9 mouse cellular contexts compared by ENCODE assay signal in the genomic region with DNA sequence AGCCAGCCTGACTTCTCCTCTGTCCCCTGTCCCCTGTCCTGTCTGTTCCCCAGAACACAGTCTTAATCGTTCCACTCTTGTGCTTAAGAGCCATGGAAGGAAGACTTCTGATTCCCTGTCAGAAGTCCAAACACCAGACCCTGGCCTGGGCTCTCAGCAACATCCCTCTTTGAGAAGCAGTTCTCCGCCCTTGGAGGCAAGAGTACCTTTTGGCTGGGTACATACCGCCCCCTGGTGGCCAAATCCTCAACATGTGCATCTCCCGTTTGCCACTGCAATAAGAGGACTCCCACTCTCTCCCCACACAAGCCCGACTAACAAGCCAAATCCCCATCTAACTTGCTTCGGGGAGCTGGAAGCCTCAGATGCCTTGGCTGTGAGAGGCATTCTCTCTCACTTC. TPM values are rescaled to one million over a fixed set of nuclear protein-coding genes. Genes with fewer than 3 reads are reported as not detected.
A peak's percentile ranks its signal among the peaks of the same experiment; 100 is the strongest.
DNase-seq lines count a peak whose midpoint lies in the region; ATAC-seq and TF ChIP-seq lines count a peak whose summit lies in the region.
"Had no signal": no experiment of that assay in that cellular context is flagged by ENCODE, and none has a peak within 500 bp of the region (broad histone marks: within the 10 kb centered on the region; RNA-seq: fewer than 3 reads in every experiment).

No protein-coding gene starts in this region.

- no peaks in the 10 kb centered on the region for H3K36me3 ChIP-seq in C2C12 (ENCODE audit: control insufficient read depth, insufficient read depth)
- no peaks in the 10 kb centered on the region for H3K36me3 ChIP-seq in embryonic facial prominence, embryonic 11.5 days (replicated peaks; ENCODE audit: control insufficient read depth, insufficient read depth, low read depth, low read length)
- H3K36me3 ChIP-seq in lung, embryonic 14.5 days (ENCODE audit: insufficient read depth): no peaks in the 10 kb centered on the region

- H3K9ac ChIP-seq in embryonic facial prominence, embryonic 11.5 days (replicated peaks; ENCODE audit: low read length): peak overlapping the region; percentile 28; the same call in 1 of the 2 replicates
- H3K9ac ChIP-seq in lung, embryonic 14.5 days: no peak overlapping the region

- DNase-seq in adrenal gland, postnatal 14 days: peak; percentile 89
- peak; percentile 93 for DNase-seq in embryonic facial prominence, embryonic 11.5 days (ENCODE audit: low spot score)
- peak; percentile 57 for DNase-seq in heart, adult 8-10 months (ENCODE audit: low spot score)
- peak; percentile 29 for DNase-seq in large intestine, adult 2 months (ENCODE audit: low read depth, low spot score)
- DNase-seq in lung, embryonic 14.5 days: peak; percentile 94
- peak; percentile 81 for DNase-seq in ovary, postnatal 36 days (ENCODE audit: low spot score)
- peak; percentile 76 for DNase-seq in thymus, postnatal 14 days

- no peak; the same call in 1 of the 2 replicates for ATAC-seq in embryonic facial prominence, embryonic 11.5 days (replicated peaks; ENCODE audit: insufficient number of reproducible peaks, low FRiP score, low TSS enrichment, low read depth)
- peak; percentile 69 for ATAC-seq in lung, embryonic 14.5 days (ENCODE audit: insufficient read depth)

- peak; percentile 65 for TF ChIP-seq CTCF in C2C12 (IDR thresholded peaks at IDR 0.05; ENCODE audit: control insufficient read depth, insufficient read depth, insufficient read length)
- TF ChIP-seq CTCF in lung, embryonic 14.5 days (IDR thresholded peaks at IDR 0.05; ENCODE audit: low read depth): peak; percentile 94

- H3K4me3 ChIP-seq in C2C12 (ENCODE audit: insufficient read depth, poor library complexity, severe bottlenecking): no peak overlapping the region
- no peak overlapping the region for H3K4me3 ChIP-seq in embryonic facial prominence, embryonic 11.5 days (ENCODE audit: low read depth, low read length)
- H3K4me3 ChIP-seq in lung, embryonic 14.5 days (ENCODE audit: low read depth, low read length): no peak overlapping the region
- H3K4me3 ChIP-seq: erythroblast, embryonic 14.5 days had no signal

- no peaks in the 10 kb centered on the region for H3K79me3 ChIP-seq in C2C12 (ENCODE audit: low read depth)

- H3K4me2 ChIP-seq in embryonic facial prominence, embryonic 11.5 days (ENCODE audit: low read depth, low read length): no peak overlapping the region
- H3K4me2 ChIP-seq in lung, embryonic 14.5 days: no peak overlapping the region

- no peaks in the 10 kb centered on the region for H3K9me3 ChIP-seq in embryonic facial prominence, embryonic 11.5 days (replicated peaks; ENCODE audit: control insufficient read depth, low read length)
- no peaks in the 10 kb centered on the region for H3K9me3 ChIP-seq in lung, embryonic 14.5 days (ENCODE audit: low read depth, low read length)

- no peak overlapping the region for H3K27ac ChIP-seq in embryonic facial prominence, embryonic 11.5 days (replicated peaks; ENCODE audit: low read depth, low read length)
- no peak overlapping the region for H3K27ac ChIP-seq in lung, embryonic 14.5 days (ENCODE audit: low read depth)

- peaks cover 79% of the 10 kb centered on the region for H3K27me3 ChIP-seq in C2C12 (ENCODE audit: control insufficient read depth, insufficient read depth, insufficient read length)
- no peaks in the 10 kb centered on the region for H3K27me3 ChIP-seq in embryonic facial prominence, embryonic 11.5 days (ENCODE audit: control insufficient read depth, insufficient read depth, low read length)
- no peaks in the 10 kb centered on the region for H3K27me3 ChIP-seq in lung, embryonic 14.5 days (ENCODE audit: insufficient read depth, low read length)

- no peaks in the 10 kb centered on the region for H3K4me1 ChIP-seq in embryonic facial prominence, embryonic 11.5 days (ENCODE audit: control insufficient read depth, insufficient read depth, low read length)
- no peaks in the 10 kb centered on the region for H3K4me1 ChIP-seq in lung, embryonic 14.5 days (ENCODE audit: insufficient read depth)

- H3ac ChIP-seq in C2C12 (ENCODE audit: control insufficient read depth, insufficient read length, low read depth): no peak overlapping the region

- WGBS in embryonic facial prominence, embryonic 11.5 days: 8% methylated on average over 6 of the region's 6 CpGs
- 8% methylated on average over 6 of the region's 6 CpGs for WGBS in large intestine, adult 2 months
- WGBS in lung, embryonic 14.5 days: 2% methylated on average over 6 of the region's 6 CpGs

- no peaks in the 10 kb centered on the region for H3K79me2 ChIP-seq in C2C12 (ENCODE audit: control insufficient read depth, insufficient read depth)

TF ChIP-seq in C2C12, 6 proteins besides CTCF, POLR2A, EP300 and RAD21:
- TF ChIP-seq FOSL1 (IDR thresholded peaks at IDR 0.05; ENCODE audit: insufficient read depth, low read length, poor library complexity, severe bottlenecking): no peak
- TF ChIP-seq CEBPB (IDR thresholded peaks at IDR 0.05; ENCODE audit: low read depth): no peak
- TF ChIP-seq MYOD1 (IDR thresholded peaks at IDR 0.05; ENCODE audit: control insufficient read depth, insufficient read length, low read depth): no peak
- no peak for TF ChIP-seq MAX (IDR thresholded peaks at IDR 0.05)
- no peak for TF ChIP-seq MYOG (IDR thresholded peaks at IDR 0.05; ENCODE audit: control insufficient read depth, extremely low read depth, insufficient read length)
- no peak for TF ChIP-seq USF1 (IDR thresholded peaks at IDR 0.05; ENCODE audit: low read depth)

RNA-seq across cellular contexts. Expression of gene Tmem125, which starts 32.3 kb away (rescaled TPM):
- polyA plus RNA-seq in C2C12 (2012; fragmentation: generic; extraction: Trizol): not detected
- total RNA-seq in adrenal gland, postnatal 14 days (2021): 0.45 and 1.4 TPM in 2 replicates
- 0.90 and 1.4 TPM in 2 replicates for polyA plus RNA-seq in embryonic facial prominence, embryonic 11.5 days (2014; fragmentation: Nextera tagmentation; extraction: Ambion mirVana)
- under 1 TPM in 2 of 4 experiments, not detected in 2; 0.12 to 0.23 TPM for total RNA-seq in heart, adult 8-10 months (2022)
- 47.8 and 53.0 TPM in 2 replicates for polyA plus RNA-seq in large intestine, adult 2 months (2012; rRNA removed)
- 3.3 and 3.6 TPM in 2 replicates for polyA plus RNA-seq in lung, embryonic 14.5 days (2014; fragmentation: Nextera tagmentation; extraction: Ambion mirVana)
- polyA plus RNA-seq: erythroblast, embryonic 14.5 days had no signal

RNA-seq across cellular contexts. Expression of gene Cfap57, which starts 44.5 kb away (rescaled TPM):
- not detected for polyA plus RNA-seq in C2C12 (2012; fragmentation: generic; extraction: Trizol)
- not detected in 2 replicates for total RNA-seq in adrenal gland, postnatal 14 days (2021)
- 0.42 and 0.79 TPM in 2 replicates for polyA plus RNA-seq in embryonic facial prominence, embryonic 11.5 days (2014; fragmentation: Nextera tagmentation; extraction: Ambion mirVana)
- total RNA-seq in heart, adult 8-10 months (2022): under 1 TPM in 1 of 4 experiments, not detected in 3; 0.06 TPM
- polyA plus RNA-seq in large intestine, adult 2 months (2012; rRNA removed): 0.03 and 0.26 TPM in 2 replicates
- polyA plus RNA-seq in lung, embryonic 14.5 days (2014; fragmentation: Nextera tagmentation; extraction: Ambion mirVana): 0.12 and 0.22 TPM in 2 replicates

RNA-seq across cellular contexts. Expression of gene Ebna1bp2, which starts 44.5 kb away (rescaled TPM):
- 106 TPM for polyA plus RNA-seq in C2C12 (2012; fragmentation: generic; extraction: Trizol)
- 67.7 and 86.3 TPM in 2 replicates for total RNA-seq in adrenal gland, postnatal 14 days (2021)
- 180 and 191 TPM in 2 replicates for polyA plus RNA-seq in embryonic facial prominence, embryonic 11.5 days (2014; fragmentation: Nextera tagmentation; extraction: Ambion mirVana)
- total RNA-seq in heart, adult 8-10 months (2022): 10 to 100 TPM; 26.6 to 42.0 (median 37.1) TPM
- polyA plus RNA-seq in large intestine, adult 2 months (2012; rRNA removed): 22.8 and 24.3 TPM in 2 replicates
- polyA plus RNA-seq in lung, embryonic 14.5 days (2014; fragmentation: Nextera tagmentation; extraction: Ambion mirVana): 161 and 166 TPM in 2 replicates

RNA-seq across cellular contexts. Expression of gene 2610528J11Rik, which starts 49.3 kb away (rescaled TPM):
- not detected for polyA plus RNA-seq in C2C12 (2012; fragmentation: generic; extraction: Trizol)
- total RNA-seq in adrenal gland, postnatal 14 days (2021): 3.6 TPM in 1 of 2 replicates, not detected in the other
- polyA plus RNA-seq in embryonic facial prominence, embryonic 11.5 days (2014; fragmentation: Nextera tagmentation; extraction: Ambion mirVana): 2.5 and 3.1 TPM in 2 replicates
- total RNA-seq in heart, adult 8-10 months (2022): not detected
- 93.0 and 123 TPM in 2 replicates for polyA plus RNA-seq in large intestine, adult 2 months (2012; rRNA removed)
- polyA plus RNA-seq in lung, embryonic 14.5 days (2014; fragmentation: Nextera tagmentation; extraction: Ambion mirVana): 9.0 and 10.3 TPM in 2 replicates

Comparison
In these comparisons a context has a peak if more than half of its experiments do, and no peak if none do; other contexts are left out.
1. DNase-seq: peak in every context shown above with its lines; median percentile 94 in lung, embryonic 14.5 days; 93 in embryonic facial prominence, embryonic 11.5 days; 89 in adrenal gland, postnatal 14 days; 81 in ovary, postnatal 36 days; 76 in thymus, postnatal 14 days; 57 in heart, adult 8-10 months; 29 in large intestine, adult 2 months.
2. RNA of gene Tmem125, which starts 32.3 kb away (polyA plus RNA-seq): 47.8 to 53.0 TPM in large intestine, adult 2 months; 3.3 to 3.6 TPM in lung, embryonic 14.5 days, 0.90 to 1.4 TPM in embryonic facial prominence, embryonic 11.5 days and not detected in C2C12 (single experiment); every median in the first group is over 10 times any median in the second.